1 mouse cellular context compared by ENCODE assay signal in the genomic region with DNA sequence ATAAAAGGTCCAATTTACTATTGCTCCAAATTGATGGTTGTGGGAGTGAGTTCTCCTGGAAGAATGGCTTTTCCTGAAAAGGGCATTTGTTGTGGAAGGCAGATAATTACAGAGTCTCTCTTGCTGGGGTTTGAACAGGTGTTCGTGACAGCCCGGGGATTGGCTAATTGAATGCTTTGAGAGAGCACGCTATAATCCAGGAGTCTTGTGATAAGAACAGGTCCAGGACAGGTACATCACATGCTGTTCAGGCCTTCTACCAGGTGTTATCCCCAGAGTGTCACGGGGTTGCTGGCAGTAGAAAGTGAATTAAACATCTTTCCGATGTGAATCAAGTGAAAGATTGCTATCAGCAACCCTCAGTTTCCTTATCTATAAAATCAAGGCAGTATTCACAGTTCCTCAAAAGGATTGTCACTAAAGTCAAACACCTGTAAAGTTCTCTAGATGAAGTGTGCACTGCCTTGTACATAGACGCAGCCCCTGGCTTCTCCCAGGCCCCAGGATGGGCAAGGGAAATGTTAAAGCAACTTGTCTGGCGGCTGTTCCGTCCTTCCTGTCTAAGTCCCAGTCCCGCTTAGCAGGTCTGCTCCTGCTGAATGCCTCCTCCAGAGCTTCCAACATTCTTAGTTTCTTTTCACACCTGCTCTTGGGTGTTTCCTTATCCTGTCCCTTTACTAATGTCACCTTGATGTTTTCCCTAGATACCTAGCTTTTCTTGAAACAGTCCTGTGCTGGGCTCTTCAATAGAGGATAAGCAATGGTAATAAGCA.
TF ChIP-seq lines count a peak whose summit lies in the region.

No protein-coding gene starts in this region.

TF ChIP-seq in ES-E14, 5 proteins besides CTCF, POLR2A, EP300 and RAD21 (continued from another document):
- TF ChIP-seq ZC3H11A (IDR thresholded peaks at IDR 0.05; ENCODE audit: borderline replicate concordance, low read depth, low read length) (no peak), CHD2 (IDR thresholded peaks at IDR 0.05; ENCODE audit: low read depth, low read length) (no peak), MAFK (IDR thresholded peaks at IDR 0.05; ENCODE audit: insufficient read depth, low read depth, low read length) (no peak)
